Mouse (Mus musculus) kidney, postnatal 0 days (tissue): ENCODE measurements at regions not wholly inside any gene's neighbourhood (a gene's known extent, or its start where the extent isn't known, plus 50 kb on each side); places are given as distances from the start of the nearest gene placed in this dataset.

Experiments
- ATAC-seq: fragments of 200-750 bp; cut with Nextera tagmentation; replicated peaks from 2 replicates; pipeline ENCODE4 v1.8.0; 2017; ENCODE audit warnings: low read depth, moderate number of reproducible peaks, moderate TSS enrichment, moderate library complexity; ENCODE audit not compliant: low FRiP score
- DNase-seq: peaks from one replicate; pipeline ENCODE4 v3.0.0-alpha.2; 2016; ENCODE audit warnings: low spot score
- H3K27ac ChIP-seq: fragments of 300-500 bp; sonication (generic); 2 replicates; pipeline ENCODE4 v1.5.1; 2014; ENCODE audit warnings: mild to moderate bottlenecking
- H3K27me3 ChIP-seq: fragments of 300-500 bp; sonication (generic); 2 replicates; pipeline ENCODE4 v1.6.1; 2014; ENCODE audit warnings: low read length, mixed read lengths; ENCODE audit not compliant: insufficient read depth
- H3K36me3 ChIP-seq: fragments of 300-500 bp; sonication (generic); 2 replicates; pipeline ENCODE4 v1.6.1; 2014; ENCODE audit warnings: low read length, mixed read lengths; ENCODE audit not compliant: insufficient read depth
- H3K4me1 ChIP-seq: fragments of 300-500 bp; sonication (generic); replicated peaks from 2 replicates; pipeline ENCODE4 v1.6.1; 2014; ENCODE audit warnings: antibody characterized with exemption, low read length, mixed read lengths; ENCODE audit not compliant: insufficient read depth
- H3K4me2 ChIP-seq: fragments of 300-500 bp; sonication (generic); 2 replicates; pipeline ENCODE4 v1.6.1; 2014; ENCODE audit warnings: mild to moderate bottlenecking, low read length, moderate library complexity, mixed read lengths
- H3K4me3 ChIP-seq: fragments of 300-500 bp; sonication (generic); replicated peaks from 2 replicates; pipeline ENCODE4 v1.5.1; 2014; ENCODE audit warnings: low read depth, low read length
- H3K9ac ChIP-seq: fragments of 300-500 bp; sonication (generic); 2 replicates; pipeline ENCODE4 v1.6.1; 2014; ENCODE audit warnings: low read depth, low read length
- H3K9me3 ChIP-seq: fragments of 300-500 bp; sonication (generic); replicated peaks from 2 replicates; pipeline ENCODE4 v1.6.1; 2016; ENCODE audit warnings: low read length, inconsistent platforms, mixed read lengths
- CTCF ChIP-seq: IDR thresholded peaks from 2 replicates; pipeline ENCODE4 v1.5.1; 2016; ENCODE audit warnings: antibody characterized with exemption, low read depth, mild to moderate bottlenecking, moderate library complexity
- WGBS: fragments of 180-500 bp; shearing (Covaris S2); extraction: QIAGEN DNeasy Blood & Tissue Kit; methylation state at CpG from one replicate; pipeline ENCODE4 v1.1.7; 2014; 5-methylcytosine and 5-hydroxymethylcytosine counted together

- H3K4me2 ChIP-seq = no peak overlapping the region
- ATAC-seq (no peak), DNase-seq (no peak)
- H3K27ac ChIP-seq = no peak overlapping the region
- no peaks in the 10 kb centered on the region for H3K27me3 ChIP-seq
- H3K36me3 ChIP-seq = no peaks in the 10 kb centered on the region
- H3K9me3 ChIP-seq = no peaks in the 10 kb centered on the region
- H3K4me1 ChIP-seq = no peaks in the 10 kb centered on the region
- H3K9ac ChIP-seq = no peak overlapping the region
- TF ChIP-seq CTCF = no peak
- no peak overlapping the region for H3K4me3 ChIP-seq
- WGBS = 74% methylated on average over 2 of the region's 2 CpGs
Observed at GRCm38 (mm10) chr10:38573146-38573545, 248.4 kb downstream of the Rfpl4b start.

- no peak for DNase-seq
- H3K4me3 ChIP-seq = no peak overlapping the region
- ATAC-seq = no peak
Observed at GRCm38 (mm10) chr10:38567270-38567669, 254.3 kb downstream of the Rfpl4b start.

GRCm38 (mm10) chr10:38566361-38566760 is 255.2 kb downstream of the Rfpl4b start:
- no peaks in the 10 kb centered on the region for H3K4me1 ChIP-seq

More at GRCm38 (mm10) chr10:38567270-38567669, 254.3 kb downstream of the Rfpl4b start:
- no peaks in the 10 kb centered on the region for H3K9me3 ChIP-seq
- 92% methylated on average over 1 of the region's 1 CpGs for WGBS
- H3K4me1 ChIP-seq = no peaks in the 10 kb centered on the region
- no peak overlapping the region for H3K9ac ChIP-seq
- no peak overlapping the region for H3K27ac ChIP-seq
- no peak overlapping the region for H3K4me2 ChIP-seq
- no peaks in the 10 kb centered on the region for H3K27me3 ChIP-seq
- H3K36me3 ChIP-seq = no peaks in the 10 kb centered on the region
- TF ChIP-seq CTCF = no peak

GRCm38 (mm10) chr10:38555040-38555439 is 266.5 kb downstream of the Rfpl4b start:
- Histone ChIP-seq H3K4me3 (no peak overlapping the region), H3K27me3 (no peaks in the 10 kb centered on the region), H3K27ac (no peak overlapping the region), H3K36me3 (no peaks in the 10 kb centered on the region), H3K9ac (no peak overlapping the region), H3K9me3 (no peaks in the 10 kb centered on the region), H3K4me1 (no peaks in the 10 kb centered on the region), H3K4me2 (no peak overlapping the region)
- no peak for TF ChIP-seq CTCF
- no peak for ATAC-seq
- 66% methylated on average over 5 of the region's 5 CpGs for WGBS
- DNase-seq = no peak

More at GRCm38 (mm10) chr10:38566361-38566760, 255.2 kb downstream of the Rfpl4b start:
- Histone ChIP-seq H3K9me3 (no peaks in the 10 kb centered on the region), H3K27ac (no peak overlapping the region), H3K4me2 (no peak overlapping the region), H3K27me3 (no peaks in the 10 kb centered on the region), H3K4me3 (no peak overlapping the region), H3K36me3 (no peaks in the 10 kb centered on the region), H3K9ac (no peak overlapping the region)
- no peak for DNase-seq
- no peak for TF ChIP-seq CTCF
- WGBS = 59% methylated on average over 1 of the region's 1 CpGs
- ATAC-seq = no peak

GRCm38 (mm10) chr10:38553688-38554680 is 267.6 kb downstream of the Rfpl4b start:
- no peak overlapping the region for H3K27ac ChIP-seq
- peak overlapping the region; percentile 51 for H3K4me2 ChIP-seq
- peak; percentile 89 for DNase-seq
- no peaks in the 10 kb centered on the region for H3K36me3 ChIP-seq
- H3K9ac ChIP-seq = 0 out of 2 replicates have a peak overlapping the region, but pooled peaks have one; percentile 32
- 0 out of 2 replicates have a peak, but pooled peaks have one; percentile 46 for ATAC-seq
- peak; percentile 70 for TF ChIP-seq CTCF
- H3K4me3 ChIP-seq = peak overlapping the region; percentile 25; the same call in 1 of the 2 replicates
- no peaks in the 10 kb centered on the region for H3K27me3 ChIP-seq
- H3K4me1 ChIP-seq = no peaks in the 10 kb centered on the region
- no peaks in the 10 kb centered on the region for H3K9me3 ChIP-seq
- WGBS = 14% methylated on average over 18 of the region's 18 CpGs

- TF ChIP-seq CTCF = no peak
- Histone ChIP-seq H3K9me3 (no peaks in the 10 kb centered on the region), H3K36me3 (no peaks in the 10 kb centered on the region), H3K4me1 (no peaks in the 10 kb centered on the region), H3K4me2 (no peak overlapping the region), H3K9ac (no peak overlapping the region), H3K27me3 (no peaks in the 10 kb centered on the region), H3K27ac (no peak overlapping the region), H3K4me3 (no peak overlapping the region)
- DNase-seq (no peak), ATAC-seq (no peak)
Observed at GRCm38 (mm10) chr10:38553326-38553687, 268.3 kb downstream of the Rfpl4b start.
